Mouse (Mus musculus): ENCODE data around the gene 1700012B09Rik.

GRCm38 (mm10) chr9:14773813-14774212 lies 3.0 kb upstream of the 1700012B09Rik start:
- TF ChIP-seq TAL1 (IDR thresholded peaks at IDR 0.05; ENCODE audit: low read length) (no peak), GATA1 (IDR thresholded peaks at IDR 0.05; ENCODE audit: low read length) (no peak)
